Mouse (Mus musculus) ovary, adult 2 months (tissue): ENCODE results near the gene Lhpp. TPM values are rescaled to one million over a fixed set of nuclear protein-coding genes. Genes with fewer than 3 reads are reported as not detected.

Experiments
- polyA plus RNA-seq: library from polyadenylated mRNA; depleted of rRNA; stranded (reverse); fragments of >200 nt; gene quantifications from 2 replicates; pipeline ENCODE4 v1.2.3, GENCODE M21; 2012; rRNA removed

The Lhpp gene
- 34.3 and 42.8 TPM in 2 replicates for polyA plus RNA-seq

DNA sequence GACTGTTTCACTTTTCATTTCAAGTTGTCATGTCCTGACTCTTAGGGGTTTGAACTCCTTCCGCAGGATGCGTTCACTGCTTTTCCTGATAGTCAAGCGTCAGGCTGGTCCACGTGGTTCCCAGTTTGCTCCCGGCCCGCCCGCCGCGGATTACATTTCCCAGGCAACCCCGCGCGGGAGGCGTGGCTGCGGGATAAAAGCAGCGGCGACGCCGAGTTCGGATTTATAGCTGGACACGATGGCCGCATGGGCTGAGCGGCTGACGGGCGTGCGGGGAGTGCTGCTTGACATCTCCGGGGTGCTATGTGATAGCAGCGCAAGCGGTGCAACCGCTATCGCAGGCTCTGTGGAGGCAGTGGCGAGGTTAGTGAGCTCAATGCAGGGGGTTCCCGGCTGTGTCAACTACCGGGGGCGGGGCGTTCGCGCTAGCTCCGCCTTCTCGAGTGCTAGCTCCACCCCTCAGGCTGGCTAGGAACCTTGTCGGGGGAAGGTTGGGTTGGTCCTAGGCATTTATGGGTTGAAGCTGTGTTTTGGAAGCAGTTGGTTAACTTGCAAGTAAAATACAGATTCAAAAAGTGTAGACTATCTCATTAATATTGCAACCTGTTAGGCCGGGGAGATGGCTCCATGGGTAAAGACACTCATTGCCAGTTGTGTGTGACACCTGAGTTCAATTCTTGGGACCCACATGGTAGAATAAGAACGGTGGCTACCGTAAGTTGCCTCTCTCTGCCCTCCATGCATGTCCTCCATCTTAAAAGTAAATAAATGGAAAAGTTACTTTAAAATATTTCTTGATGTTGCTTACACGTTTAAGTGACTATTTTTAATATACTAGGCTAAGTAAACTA is at the start of gene Lhpp:
Gene Lhpp (plus strand): TSS at position 171 of the 851 bp plus-strand sequence.

DNA sequence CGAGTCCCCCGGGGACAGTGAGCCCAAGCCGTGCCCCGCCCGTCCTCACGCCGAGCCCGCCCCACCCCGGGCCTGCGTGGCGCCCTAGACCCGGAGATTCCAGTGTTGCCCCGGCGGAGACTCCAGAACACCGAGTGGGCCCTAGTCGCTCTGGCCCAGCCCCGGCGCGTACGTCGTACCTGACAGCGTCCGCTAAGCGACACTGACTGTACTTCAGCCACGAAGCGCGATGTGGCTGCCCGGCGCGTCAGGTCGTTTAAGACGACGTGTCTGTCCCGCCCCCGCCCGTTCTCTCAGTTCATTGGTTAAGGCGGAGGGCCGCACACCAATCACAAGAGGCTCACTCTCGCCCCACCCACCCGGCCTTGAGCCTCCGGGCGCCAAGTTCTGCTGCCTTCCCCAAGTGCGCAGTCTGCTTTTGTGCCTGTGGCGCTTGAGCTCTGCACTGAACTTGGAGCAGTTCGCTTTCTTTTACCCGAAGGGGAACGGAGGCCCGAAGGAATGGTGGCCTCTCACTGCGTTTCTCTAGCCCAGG is 34.3 kb upstream of the Lhpp start, which contains the start of gene Oat:
Gene Oat (minus strand): TSS at position 283 of the 535 bp plus-strand sequence.

DNA sequence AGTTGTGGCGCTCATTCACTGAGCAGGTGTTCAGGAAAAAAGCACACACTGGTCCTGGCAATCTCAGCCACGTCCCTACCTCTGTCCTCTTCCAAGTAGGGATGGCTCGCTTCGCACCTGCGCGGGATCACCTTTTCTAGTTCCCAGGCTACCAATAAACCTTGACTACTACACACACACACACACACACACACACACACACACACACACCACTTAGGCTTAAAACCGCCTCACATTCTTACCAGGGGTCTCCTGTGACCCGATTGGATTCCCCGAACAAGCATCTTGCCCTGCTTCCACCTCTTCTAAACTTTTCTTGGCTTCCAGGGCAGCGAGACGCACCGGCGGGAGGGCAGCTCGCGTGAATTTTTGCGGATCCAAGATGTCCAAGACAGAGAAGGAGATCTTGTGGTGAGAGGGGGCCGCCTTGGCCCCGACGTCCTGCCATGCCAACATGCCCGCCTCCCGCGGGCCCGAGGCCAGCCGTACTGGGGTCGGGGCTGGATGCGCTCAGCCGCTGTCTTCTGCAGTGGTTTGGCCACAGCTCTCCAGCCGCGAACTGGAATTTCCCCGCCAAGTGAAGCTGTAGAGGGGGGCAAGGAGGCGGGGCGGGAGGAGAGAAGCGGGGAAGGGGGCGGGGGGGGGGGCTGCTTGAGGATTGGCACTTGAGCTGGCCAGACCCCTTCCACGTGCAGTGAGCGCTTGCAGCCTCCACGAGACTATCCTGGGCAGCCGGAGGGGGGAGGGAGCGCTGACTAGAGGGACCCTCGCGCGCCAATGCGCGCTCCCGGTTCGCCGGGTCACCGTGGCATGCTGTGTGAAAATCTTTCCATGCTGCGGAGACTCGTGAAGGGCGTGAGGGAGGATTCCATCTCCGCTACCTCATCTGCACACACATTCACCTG is 11.1 kb upstream of the Lhpp start, which contains the start of gene Nkx1-2:
Gene Nkx1-2 (minus strand): TSS at position 567 of the 905 bp plus-strand sequence.

Other genes with a start within 250 kb of the Lhpp start
- 97.0 and 137 TPM in 2 replicates for gene Oat, start 34.2 kb upstream of the Lhpp start, polyA plus RNA-seq
- not detected in 2 replicates for gene Nkx1-2, start 11.0 kb upstream of the Lhpp start, polyA plus RNA-seq
- gene Fam53b, start 203.2 kb downstream of the Lhpp start, polyA plus RNA-seq = 48.8 and 56.4 TPM in 2 replicates
- gene Eef1akmt2, start 242.0 kb downstream of the Lhpp start, polyA plus RNA-seq = 4.1 and 6.2 TPM in 2 replicates
- gene Abraxas2, start 248.6 kb downstream of the Lhpp start, polyA plus RNA-seq = 6.7 and 8.3 TPM in 2 replicates